Mouse (Mus musculus): Measurements from ENCODE around the gene Ptprg.
"Not testable (repeated sequence)": the region's sequence is repeated elsewhere in the genome, so short reads cannot be mapped to it uniquely, and the experiment has no call there.

The Ptprg gene

DNA sequence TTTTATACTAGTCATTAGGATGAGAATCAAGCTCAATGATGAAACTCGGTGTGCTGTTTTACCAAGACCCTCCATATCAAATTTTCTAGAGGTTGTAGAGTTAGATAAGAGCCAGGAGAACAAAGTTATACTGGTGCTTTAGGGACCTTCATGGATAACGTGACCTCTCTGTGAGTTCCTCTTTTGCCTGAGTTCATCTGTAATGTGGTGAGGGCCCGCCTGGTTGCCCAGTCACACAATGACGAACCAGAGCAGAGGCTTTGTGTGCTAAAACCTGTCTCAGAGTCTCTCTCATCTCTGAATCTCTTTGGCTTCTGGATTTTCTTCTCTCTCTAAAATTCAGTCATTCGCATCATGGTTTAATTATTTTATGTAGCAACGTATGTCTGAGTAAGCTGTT is 204.9 kb downstream of the Ptprg start:
- no peak for DNase-seq

DNA sequence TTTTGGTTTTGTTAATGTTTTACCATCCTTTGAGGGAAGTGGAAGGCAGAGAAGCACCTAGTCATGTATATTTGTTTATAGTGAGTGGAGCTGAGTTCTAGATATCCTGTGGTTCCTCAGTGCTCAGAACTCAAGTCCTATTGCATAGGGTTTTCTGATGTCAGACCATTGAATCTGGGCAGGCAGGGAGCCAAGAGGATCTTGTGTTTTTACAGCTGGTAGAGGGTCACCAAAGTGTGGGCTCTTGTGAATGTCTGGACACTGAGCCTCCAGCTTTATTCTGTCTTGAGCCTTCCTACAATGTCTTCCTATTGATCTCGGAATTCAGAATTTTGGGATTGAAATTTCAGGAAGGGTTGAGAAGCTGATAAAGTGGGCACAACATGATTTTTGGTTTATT is 206.0 kb downstream of the Ptprg start:
- DNase-seq: no peak

DNA sequence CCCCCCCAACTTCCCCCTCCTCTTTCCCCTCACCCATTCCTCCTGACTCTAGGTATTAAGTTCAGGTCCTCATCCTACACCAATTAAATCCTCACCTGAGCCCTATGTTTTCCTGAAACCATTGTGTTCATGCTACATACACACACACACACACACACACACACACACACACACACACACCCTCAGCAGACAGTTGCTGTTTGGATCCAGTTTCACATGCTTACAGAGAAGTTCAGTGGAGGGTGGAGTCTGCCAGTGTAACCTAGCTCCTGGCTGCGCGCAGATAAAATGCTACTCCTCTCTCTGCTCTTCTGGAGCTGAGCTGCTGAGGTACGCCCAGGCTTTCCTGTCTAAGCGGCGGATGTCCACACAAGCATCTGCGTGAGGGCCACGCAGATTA is 209.7 kb downstream of the Ptprg start:
- DNase-seq: peak; percentile 27

DNA sequence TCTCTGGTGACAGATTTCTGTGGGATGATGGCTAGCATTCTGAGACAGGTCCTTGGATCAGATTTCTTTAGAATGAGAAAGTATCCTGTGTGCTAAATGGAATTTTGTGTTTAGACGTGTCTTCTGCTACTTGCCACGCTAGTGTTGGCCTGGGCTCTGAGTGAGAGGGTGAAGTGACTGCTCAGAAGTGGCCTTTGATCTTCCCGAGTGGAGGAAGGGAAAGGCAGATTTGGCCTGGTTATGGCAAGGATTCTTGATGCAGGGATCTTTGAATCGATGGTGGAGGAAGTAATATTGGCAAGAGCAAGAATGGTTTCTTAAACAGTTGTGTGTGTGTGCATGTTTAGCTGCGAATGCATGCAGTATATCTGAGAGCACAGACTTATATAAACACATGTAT is 219.4 kb downstream of the Ptprg start:
- DNase-seq: no peak

DNA sequence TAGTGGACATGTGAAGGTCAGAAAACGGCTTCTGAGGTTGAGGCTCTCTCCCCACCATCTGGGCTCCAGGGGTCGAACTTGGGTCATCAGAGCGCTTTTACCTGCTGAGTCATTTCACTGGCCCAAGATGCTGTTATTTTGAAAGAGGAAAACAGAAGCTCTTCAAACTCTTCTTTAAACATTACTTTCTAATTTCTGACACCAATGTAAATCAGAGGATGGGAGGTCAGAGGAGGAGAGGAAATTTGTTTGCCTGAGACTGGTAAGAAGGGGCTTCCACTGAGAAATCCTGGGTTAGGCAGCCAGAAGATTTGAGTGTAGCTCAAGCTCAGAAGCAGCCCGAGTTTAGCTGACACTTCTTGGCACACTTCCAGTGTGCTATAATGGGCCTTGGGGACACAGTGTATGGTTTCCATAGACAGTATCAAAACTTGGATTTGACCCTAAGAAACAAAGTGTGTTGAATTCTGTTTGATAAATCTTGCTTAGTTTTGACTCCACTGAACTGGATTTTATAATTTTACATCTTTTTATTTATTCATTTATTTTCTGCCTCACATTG is 221.2 kb downstream of the Ptprg start:
- DNase-seq: no peak

DNA sequence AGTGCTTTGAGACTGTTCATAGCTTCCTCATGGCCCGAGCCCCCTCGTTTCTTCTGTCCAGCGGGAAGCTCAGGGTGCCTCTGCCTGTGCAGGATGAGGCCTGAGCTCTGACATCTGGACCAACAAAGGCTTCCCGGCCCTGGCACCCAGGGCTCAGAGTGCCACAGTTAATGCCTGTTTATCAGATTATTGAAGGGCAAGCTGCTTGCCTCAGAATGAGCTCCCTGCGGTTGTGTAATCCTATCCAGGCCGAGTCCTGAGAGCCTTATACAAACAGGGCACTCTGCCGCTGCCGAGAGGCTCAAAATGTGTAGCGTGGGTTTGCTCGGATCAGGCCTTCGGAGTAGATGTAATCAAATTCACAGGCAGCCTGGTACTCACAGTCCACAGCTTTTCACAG is 221.9 kb downstream of the Ptprg start:
- DNase-seq: peak; percentile 66

DNA sequence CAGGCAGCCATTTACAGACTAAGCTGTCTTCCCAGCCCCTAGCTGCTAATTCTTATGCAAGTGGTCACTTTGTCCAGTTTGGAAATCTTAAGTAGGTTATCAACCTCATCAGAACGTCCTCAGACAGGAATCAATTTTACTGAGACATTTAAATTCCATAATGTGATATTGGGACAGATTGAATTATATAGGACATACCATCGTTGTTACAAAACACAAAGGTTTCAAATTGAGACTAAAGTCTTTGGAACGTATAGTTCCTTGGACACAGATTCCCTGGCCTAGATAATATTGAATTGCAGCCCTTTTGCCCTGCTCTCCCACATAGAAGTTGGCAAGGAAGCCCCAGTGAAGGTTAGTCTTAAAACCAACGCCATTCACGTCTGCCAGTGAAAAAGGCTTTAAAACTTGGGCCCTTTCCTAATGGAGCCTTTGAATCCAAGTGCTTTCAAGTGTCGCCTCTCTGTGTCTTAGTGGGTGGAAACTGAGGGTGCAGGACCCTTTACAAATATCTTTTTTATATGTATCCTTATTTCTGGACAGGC is 222.7 kb downstream of the Ptprg start:
- DNase-seq: no peak

DNA sequence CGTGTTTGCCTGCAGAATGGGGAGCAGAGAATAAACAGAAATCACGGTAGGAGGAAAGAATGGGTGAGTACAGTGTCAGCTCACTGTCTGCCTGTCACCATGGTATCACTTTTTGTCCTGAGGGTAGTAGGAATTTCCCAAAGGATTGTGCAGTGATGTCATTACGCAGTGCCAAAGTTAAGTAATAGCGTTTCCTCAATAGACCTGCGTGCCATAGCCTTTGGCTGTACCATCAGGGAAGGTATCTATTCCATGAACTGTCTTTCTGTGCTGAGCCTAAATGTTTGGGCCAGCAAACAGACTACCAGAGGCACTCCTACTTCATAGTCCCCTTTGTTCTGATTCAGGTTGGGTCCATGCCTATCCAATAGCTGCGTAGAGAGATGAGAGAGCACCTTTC is 223.2 kb downstream of the Ptprg start:
- no peak for DNase-seq

DNA sequence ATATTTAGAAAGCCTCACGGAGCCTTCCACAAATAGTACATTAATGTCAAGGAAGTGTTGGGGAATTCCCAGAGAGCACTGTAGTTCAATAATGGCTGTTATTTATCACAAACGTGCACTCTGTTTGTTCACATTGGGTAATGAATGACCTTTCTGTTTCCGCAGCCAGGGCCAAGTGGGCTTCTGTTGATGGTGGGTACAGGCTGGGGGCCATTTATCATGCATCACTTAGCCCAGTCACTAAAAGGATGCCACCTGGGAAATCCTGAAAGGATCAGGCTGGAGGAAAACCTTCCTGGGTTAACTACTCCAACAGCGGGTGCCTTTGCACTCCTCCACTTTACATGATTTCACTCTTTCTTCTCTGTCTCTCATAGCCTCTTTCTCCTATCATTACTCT is 237.9 kb downstream of the Ptprg start:
- no peak for DNase-seq

DNA sequence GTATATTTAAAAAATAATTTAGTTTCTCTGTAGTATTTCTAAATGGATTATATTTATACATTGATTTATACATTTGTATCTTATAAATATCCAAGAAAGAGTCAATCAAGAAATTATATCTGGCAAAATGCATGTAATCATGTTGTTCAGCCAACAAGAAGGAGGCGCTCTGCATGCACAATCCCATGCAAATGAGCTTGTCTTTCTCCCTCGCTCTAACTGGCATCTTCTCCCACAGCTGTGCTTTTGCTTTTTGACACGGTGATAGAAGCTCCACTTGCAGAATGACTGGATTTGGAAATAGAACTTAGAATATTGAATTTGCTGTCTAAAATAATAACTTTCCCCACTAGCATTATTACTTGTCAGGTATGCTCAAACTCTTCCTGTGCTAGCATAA is 240.5 kb downstream of the Ptprg start:
- DNase-seq: no peak

DNA sequence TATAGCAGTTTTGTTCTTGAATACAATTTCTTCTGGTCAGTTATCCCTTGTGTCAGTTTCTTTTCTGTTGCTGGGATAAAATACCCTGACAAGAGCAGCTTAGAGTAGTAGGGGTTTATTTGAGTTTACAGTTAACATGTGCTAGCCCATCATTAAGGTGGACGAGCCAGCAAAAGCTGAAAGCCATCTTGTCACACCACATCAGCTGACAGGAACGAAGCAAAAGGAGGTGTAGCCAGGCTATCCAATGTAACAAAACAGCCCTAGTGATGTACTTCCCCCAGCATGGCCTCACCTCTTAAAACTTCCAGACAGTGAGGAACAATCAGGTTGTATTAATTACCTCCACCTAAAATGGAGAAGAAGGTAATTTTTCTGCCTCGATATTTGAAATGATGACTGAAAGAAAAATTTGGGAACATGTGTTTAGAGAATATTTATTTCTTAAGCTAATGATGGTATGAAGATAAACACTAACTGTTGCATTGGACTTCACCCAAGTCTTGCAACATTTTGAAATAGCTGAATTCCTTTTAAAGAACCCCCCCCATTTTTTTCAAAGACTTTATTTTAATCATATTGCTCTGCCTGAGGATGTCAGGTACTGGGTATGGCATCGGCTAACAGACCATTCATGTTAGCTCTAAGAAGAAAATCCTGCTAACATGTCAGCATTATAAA is 249.2 kb downstream of the Ptprg start:
- no peak for DNase-seq

DNA sequence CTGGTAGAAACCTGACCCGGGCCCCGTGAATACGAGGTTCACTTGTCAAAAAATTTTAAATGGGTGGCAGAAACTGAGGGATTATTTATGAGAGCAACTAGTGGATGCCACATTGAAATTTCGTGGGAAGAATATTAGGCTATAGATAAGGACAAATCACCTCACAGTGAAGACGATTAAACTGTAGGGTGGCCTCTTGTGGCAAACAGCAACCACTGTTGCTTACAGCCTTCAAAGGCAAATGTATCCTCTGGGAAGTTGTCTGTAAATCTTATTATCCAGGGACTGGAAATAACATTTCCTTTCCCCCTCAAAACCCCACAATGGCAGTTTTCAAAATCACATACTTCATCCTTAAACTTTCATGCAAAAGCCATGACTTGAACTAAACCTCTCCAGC is 253.3 kb downstream of the Ptprg start:
- DNase-seq: no peak

DNA sequence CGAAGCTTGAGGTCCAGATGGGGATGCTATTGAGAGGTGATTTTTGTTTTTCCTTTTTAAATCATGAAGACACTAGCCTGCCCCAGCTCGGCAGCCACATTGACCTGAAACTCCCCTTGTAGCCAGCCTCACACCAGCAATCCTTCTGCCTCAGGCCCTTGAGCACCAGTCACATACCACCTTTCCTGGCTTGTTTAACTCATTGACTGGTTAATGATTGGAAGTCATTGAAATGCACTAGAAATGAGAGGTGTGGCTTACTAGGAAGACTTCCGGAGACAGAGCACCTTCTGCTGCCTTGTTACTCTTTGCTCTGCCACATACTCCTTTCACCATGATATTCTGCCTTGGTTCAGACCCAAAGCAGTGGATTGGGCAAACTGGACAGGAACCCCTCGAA is 254.1 kb downstream of the Ptprg start:
- DNase-seq: no peak

DNA sequence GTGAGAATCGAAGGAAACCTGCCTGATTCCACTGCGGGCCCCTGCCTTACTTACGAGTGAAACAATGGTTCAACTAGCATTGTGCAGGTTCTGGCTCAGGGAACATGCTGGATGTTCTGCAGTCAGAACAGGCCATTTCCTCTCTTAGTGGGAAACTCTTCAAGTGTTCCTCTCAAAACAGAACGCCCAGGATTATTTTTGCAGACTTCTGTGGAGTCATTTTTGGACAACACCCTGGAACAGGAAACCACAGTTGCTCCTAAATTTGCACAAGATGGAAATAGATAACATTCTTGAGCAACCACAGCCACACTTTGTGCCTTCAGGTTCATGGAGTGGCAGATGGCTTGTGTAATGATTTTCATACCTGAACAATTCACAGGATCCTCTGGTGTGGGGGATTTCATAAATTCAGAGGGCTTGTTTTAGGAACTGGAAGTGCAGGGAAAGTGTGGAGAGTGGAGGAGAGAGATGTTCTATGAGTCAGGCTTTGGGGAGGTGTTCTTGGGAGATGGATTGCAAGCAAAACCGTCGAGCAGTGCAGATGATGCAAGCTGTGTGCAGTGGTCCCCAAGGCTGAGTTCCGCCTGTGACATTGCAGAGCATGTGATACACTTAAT is 257.9 kb downstream of the Ptprg start:
- DNase-seq: no peak

DNA sequence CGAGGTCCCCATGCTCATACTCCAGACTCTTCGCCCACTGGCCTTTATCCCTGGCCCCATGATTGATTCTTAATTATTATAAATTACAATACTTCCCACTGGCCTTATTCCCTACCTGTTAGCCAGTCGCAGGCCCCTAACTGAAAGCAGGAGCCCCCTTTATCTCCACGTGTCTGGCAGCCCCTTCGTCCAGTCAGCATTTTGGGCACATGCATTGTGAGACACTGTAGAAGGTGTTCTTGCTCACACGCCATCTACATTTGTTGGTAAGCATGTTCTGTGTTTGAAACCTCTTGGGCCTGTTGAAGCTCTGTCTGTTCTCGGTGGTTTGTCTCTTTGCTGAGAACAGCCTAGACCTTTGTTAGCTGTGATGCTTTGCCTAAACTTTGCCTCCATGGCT is 259.0 kb downstream of the Ptprg start:
- no peak for DNase-seq

DNA sequence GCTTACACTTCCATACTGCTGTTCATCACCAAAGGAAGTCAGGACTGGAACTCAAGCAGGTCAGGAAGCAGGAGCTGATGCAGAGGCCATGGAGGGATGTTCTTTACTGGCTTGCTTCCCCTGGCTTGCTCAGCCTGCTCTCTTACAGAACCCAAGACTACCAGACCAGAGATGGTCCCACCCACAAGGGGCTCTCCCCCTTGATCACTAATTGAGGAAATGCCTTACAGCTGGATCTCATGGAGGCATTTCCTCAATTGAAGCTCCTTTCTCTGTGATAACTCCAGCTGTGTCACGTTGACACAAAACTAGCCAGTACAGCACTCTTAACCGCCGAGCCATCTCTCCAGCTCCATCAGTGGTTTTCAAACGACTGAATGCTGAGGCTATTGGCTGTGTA is 261.5 kb downstream of the Ptprg start:
- not testable (repeated sequence) for DNase-seq

DNA sequence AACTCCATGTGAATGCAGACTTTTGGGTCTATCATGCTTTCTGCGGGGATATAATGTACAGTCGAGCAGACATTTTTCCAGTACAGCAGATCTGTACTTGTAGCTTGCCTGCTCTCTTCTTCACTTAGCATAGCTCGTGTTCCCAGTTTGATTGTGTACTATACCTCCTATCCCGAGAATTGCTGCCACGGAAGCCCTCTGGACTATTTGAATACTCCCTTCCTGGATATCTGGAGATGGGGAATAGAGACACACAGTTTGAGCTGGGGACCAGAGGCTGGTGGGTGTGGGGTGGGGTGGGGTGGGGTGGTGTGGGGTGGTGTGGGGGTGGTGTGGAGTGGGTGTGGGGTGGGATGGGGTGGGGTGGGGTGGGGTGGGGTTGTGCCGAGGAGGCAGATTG is 263.9 kb downstream of the Ptprg start:
- no peak for DNase-seq

DNA sequence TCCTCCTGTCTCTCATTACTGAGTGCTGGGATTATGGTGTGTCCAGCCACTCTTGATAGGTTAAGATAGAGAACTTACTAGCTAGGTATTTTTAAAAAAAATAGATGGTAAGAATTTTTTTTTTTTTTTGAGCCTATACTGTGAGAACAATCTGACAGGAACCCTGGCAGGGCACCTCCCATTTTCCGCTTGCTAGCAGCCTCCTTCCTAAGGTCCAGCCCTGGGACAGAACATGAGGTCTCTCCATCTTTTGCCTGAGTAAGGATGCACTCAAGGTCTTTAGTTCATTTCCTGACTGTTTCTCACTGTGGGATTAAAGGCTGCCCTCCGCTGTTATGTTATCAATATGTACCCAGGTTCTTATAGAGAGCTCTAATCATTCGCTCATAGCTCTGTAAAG is 264.7 kb downstream of the Ptprg start:
- no peak for DNase-seq

DNA sequence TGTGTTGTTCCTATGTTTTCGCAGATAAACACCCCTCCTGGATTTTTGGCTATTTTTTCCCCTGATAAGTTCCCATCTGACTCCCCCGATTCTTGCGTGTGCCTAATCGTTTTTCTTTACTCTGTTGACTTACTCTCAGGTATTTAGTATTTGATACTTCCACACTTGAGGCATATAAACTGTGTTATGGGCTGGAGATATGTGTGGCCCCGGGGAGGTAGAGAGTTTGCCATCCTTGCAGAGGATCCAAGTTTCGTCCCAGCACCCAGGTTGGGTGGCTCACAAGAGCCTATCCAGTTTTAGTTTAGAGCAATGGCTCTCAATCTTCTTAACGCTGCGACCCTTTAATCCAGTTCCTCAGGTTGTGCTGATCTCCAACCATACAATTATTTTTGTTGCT is 265.4 kb downstream of the Ptprg start:
- DNase-seq: no peak

DNA sequence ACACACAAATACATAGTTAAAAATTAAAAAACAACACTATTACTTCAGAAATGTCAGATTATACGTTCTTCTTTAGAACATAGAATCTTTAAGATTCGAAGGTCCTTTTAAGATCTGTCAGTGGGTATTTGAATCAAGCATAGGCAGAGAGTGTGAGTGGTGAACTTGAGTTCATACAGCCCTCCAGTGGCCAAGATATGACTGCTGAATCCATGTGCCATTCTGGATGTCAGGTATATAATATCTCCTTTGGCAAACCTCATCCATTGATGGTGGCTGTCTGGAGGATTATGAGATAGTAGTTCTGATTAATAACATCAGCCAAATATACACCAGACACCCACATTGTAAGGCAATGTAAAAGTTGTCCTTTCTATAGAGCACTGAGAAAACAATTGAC is 266.0 kb downstream of the Ptprg start:
- no peak for DNase-seq

DNA sequence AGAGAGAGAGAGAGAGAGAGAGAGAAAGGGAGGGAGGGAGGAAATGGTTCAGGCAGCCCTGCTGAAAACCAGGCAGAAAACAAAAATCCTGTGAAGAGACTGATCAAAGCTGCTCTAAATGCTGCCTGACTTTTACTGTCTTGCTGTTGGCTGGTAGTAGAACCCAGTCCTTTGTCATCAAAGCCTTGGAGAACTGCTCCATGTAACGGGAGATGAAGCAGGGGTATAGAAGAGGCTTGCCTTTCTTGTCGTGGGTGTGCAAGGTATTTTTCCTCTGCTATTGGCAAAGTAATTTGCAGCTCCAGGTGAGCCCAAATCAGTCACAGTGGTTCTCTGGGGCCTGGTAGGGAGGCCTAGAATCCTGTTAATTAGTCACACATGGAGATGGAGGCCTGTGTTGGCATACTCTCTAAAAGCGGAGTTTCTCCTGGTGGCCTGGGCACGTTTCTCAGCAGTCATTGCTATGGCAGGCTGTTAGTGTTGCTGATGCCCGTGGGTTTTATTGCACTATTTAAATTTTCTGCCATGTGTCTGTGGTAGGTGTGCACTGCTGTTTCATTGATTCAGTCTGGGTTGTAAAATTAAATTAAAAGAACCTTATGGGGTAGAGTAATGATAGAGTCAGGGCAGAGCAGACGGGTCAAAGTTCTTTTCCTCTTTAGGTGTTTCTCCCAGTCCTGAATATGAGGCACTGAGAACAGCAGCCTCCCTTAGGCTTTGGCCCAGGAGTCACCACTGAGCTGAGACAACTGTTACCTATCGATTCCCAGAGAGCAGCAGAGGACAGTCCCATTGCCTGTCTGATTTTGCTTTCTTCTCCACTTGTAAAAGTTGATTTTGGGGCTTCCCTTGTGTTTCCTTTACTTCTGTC is 269.7 kb downstream of the Ptprg start:
- peak; percentile 26 for DNase-seq

DNA sequence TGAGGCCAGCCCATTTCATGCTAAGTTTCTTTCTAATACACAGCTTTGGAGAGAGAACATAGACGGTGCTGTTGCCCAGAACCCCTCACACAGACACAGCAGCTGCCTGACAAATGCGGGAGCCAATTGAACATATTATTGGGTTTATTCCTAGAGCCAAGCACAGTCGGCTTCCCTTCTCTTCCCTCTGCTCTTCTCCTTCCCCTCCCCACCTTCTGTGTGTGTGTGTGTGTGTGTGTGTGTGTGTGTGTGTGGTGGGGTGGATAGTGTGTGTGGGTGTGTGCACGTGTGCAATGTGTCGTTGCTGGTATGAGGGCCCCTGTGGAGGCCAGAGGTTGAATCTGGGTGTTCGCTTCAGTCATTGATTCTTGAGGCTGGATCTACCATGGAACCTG is 270.4 kb downstream of the Ptprg start:
- DNase-seq: no peak

DNA sequence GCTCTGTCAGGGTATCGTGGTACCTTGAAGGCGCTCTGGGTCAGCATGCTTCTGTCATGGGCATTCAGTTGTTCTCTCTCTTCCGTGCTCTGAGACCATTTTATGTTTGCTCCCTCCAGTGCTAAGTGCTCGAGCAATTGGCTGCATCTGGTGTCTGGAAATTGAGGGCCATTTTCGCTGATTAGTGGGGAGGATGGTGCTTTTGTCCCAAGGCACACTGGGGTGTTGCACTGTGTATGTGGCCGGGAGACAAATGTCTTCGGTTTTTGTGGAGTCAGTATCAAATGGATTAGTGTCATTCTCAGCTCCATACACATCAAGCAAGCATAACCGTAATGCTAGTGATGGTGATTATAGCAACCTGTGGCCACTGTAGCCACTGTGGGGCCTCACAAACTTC is 271.6 kb downstream of the Ptprg start:
- no peak for DNase-seq

DNA sequence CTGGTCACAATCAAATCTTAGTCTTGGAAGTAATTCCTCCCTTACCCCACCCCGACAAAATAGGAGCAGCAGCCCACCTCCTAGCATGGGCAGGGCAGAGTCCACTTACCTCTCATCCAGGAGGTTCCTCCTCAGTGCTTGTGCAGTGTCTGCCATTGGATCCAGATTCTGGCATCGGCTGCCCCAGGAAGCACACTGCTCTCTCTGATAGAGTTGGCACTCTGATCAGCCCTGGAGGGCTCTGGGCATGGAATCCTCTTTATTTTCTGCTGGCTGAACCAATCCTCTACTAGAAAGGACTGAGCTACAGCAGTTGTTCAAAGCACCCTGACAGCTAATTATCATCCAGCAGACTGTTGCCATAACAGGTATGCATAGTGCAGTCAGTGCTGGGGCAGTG is 272.2 kb downstream of the Ptprg start:
- DNase-seq: no peak

Data from embryo, embryonic 11 days (tissue).